ENCODE assay signal across 10 mouse cellular contexts in genomic region chr14:123626501-123627179, GRCm38 (mm10). TPM values are rescaled to one million over a fixed set of nuclear protein-coding genes. Genes with fewer than 3 reads are reported as not detected.
DNase-seq lines count a peak whose midpoint lies in the region; ATAC-seq lines count a peak whose summit lies in the region.
"Had no signal": no experiment of that assay in that cellular context is flagged by ENCODE, and none has a peak within 500 bp of the region (broad histone marks: within the 10 kb centered on the region; RNA-seq: fewer than 3 reads in every experiment).

Gene Nalcn, minus strand, starts transcription at chr14:123627144.

- 2% methylated on average over 47 of the region's 47 CpGs for WGBS in stomach, embryonic 16.5 days

- no peak within 1 kb of the TSS for H3K27ac ChIP-seq in stomach, embryonic 16.5 days (ENCODE audit: low read length)

- H3K4me2 ChIP-seq in stomach, embryonic 16.5 days (ENCODE audit: low read depth, low read length): peak within 1 kb of the TSS; percentile 77

- no peaks in the 10 kb centered on the region for H3K36me3 ChIP-seq in stomach, embryonic 16.5 days (ENCODE audit: control insufficient read depth, insufficient read depth, low read length)

- no peaks in the 10 kb centered on the region for H3K4me1 ChIP-seq in stomach, embryonic 16.5 days (ENCODE audit: control insufficient read depth, insufficient read depth, low read length)

- intact Hi-C loops in heart, postnatal 10 days (cut with DNase I): no loop called here

- no peaks in the 10 kb centered on the region for H3K9me3 ChIP-seq in stomach, embryonic 16.5 days (replicated peaks; ENCODE audit: control insufficient read depth, low read length)

- peak; percentile 92 for ATAC-seq in frontal cortex, adult (ENCODE audit: low TSS enrichment)
- ATAC-seq in megakaryocyte-erythroid progenitor cell, adult 5-6 weeks (replicated peaks; ENCODE audit: low FRiP score, low TSS enrichment, poor library complexity, severe bottlenecking): 0 out of 2 replicates have a peak, but pooled peaks have one; percentile 10
- peak; percentile 80 for ATAC-seq in stomach, embryonic 16.5 days (ENCODE audit: insufficient read depth, low FRiP score)

- no peaks in the 10 kb centered on the region for H3K27me3 ChIP-seq in stomach, embryonic 16.5 days (ENCODE audit: control insufficient read depth, insufficient read depth, low read length)

- peak; percentile 88 for DNase-seq in heart, adult 11 months
- DNase-seq in heart, postnatal 10 days: no peak
- DNase-seq in cerebellum, adult 9-10 months: peak; percentile 72
- peak; percentile 55 for DNase-seq in layer of hippocampus, adult 11-12 months (ENCODE audit: low spot score)
- DNase-seq in lung, postnatal 25 days (ENCODE audit: low spot score): no peak

- peak within 1 kb of the TSS; percentile 50 for H3K4me3 ChIP-seq in stomach, embryonic 16.5 days (replicated peaks; ENCODE audit: low read length)

- H3K9ac ChIP-seq in stomach, embryonic 16.5 days (ENCODE audit: low read length): peak within 1 kb of the TSS; percentile 69

RNA-seq across cellular contexts. Expression of gene Nalcn, which starts in this region (rescaled TPM):
- total RNA-seq in heart, postnatal 10 days (2021): under 1 TPM; 0.14 to 0.17 TPM
- total RNA-seq in megakaryocyte-erythroid progenitor cell, adult 5-6 weeks (2014; fragmentation: Nextera tagmentation): not detected in 2 replicates
- total RNA-seq in megakaryocyte-erythroid progenitor cell, adult 5-6 weeks (2017): not detected in 2 replicates
- polyA plus RNA-seq in stomach, embryonic 16.5 days (2015; fragmentation: Nextera tagmentation; extraction: Ambion mirVana): 1.1 and 1.2 TPM in 2 replicates
- total RNA-seq: hematopoietic stem cell, adult 5-6 weeks had no signal
- polyA plus RNA-seq: C2C12 had no signal

Comparison
In these comparisons a context has a peak if more than half of its experiments do, and no peak if none do; other contexts are left out.
1. DNase-seq: peak in heart, adult 11 months (single experiment), cerebellum, adult 9-10 months (single experiment) and layer of hippocampus, adult 11-12 months (single experiment); none in heart, postnatal 10 days (0 of 2) and lung, postnatal 25 days (single experiment).
2. Peak in ATAC-seq in megakaryocyte-erythroid progenitor cell, adult 5-6 weeks; RNA of the gene not detected or under 1 TPM.
3. ATAC-seq: peak in every context shown above with its lines; median percentile 92 in frontal cortex, adult; 80 in stomach, embryonic 16.5 days; 10 in megakaryocyte-erythroid progenitor cell, adult 5-6 weeks.